Mouse (Mus musculus) limb, embryonic 11.5 days (tissue): Measurements from ENCODE around the gene Nrn1l. TPM values are rescaled to one million over a fixed set of nuclear protein-coding genes. Genes with fewer than 3 reads are reported as not detected.

Source experiments
- polyA plus RNA-seq: library from polyadenylated mRNA; unstranded; fragments of >200 nt; fragmentation: Nextera tagmentation; extraction: Ambion mirVana; gene quantifications from 2 replicates; pipeline ENCODE4 v1.2.1, GENCODE M21; 2014

Gene Nrn1l
- polyA plus RNA-seq, 1 experiment from 2014 or later, result 0.43 TPM

Other genes with a start within 250 kb of the Nrn1l start
- 0.45 and 0.73 TPM in 2 replicates for gene Carmil2, start 207.3 kb upstream of the Nrn1l start, polyA plus RNA-seq
- 68.9 and 71.5 TPM in 2 replicates for gene Acd, start 192.5 kb upstream of the Nrn1l start, polyA plus RNA-seq
- 14.6 TPM in 2 replicates for gene Pard6a, start 192.4 kb upstream of the Nrn1l start, polyA plus RNA-seq
- 0.12 TPM in 1 of 2 replicates, not detected in the other for gene 4933405L10Rik, start 185.9 kb upstream of the Nrn1l start, polyA plus RNA-seq
- gene Enkd1, start 185.4 kb upstream of the Nrn1l start, polyA plus RNA-seq, result 42.3 and 44.3 TPM in 2 replicates
- 22.8 and 25.8 TPM in 2 replicates for gene Gfod2, start 134.9 kb upstream of the Nrn1l start, polyA plus RNA-seq
- 17.0 and 17.3 TPM in 2 replicates for gene Ranbp10, start 66.2 kb upstream of the Nrn1l start, polyA plus RNA-seq
- gene Tsnaxip1, start 65.8 kb upstream of the Nrn1l start, polyA plus RNA-seq, result 0.14 and 0.15 TPM in 2 replicates
- 48.8 and 55.2 TPM in 2 replicates for gene Cenpt, start 40.3 kb upstream of the Nrn1l start, polyA plus RNA-seq
- 73.4 and 77.6 TPM in 2 replicates for gene Thap11, start 38.4 kb upstream of the Nrn1l start, polyA plus RNA-seq
- 327 and 371 TPM in 2 replicates for gene Nutf2, start 33.0 kb upstream of the Nrn1l start, polyA plus RNA-seq
- 44.2 and 51.3 TPM in 2 replicates for gene Edc4, start 12.7 kb upstream of the Nrn1l start, polyA plus RNA-seq
- gene Pskh1, start 6.9 kb downstream of the Nrn1l start, polyA plus RNA-seq, result 27.8 and 28.9 TPM in 2 replicates
- 1.1 and 1.5 TPM in 2 replicates for gene Ctrl, start 40.3 kb downstream of the Nrn1l start, polyA plus RNA-seq
- 24.6 and 28.4 TPM in 2 replicates for gene Psmb10, start 44.9 kb downstream of the Nrn1l start, polyA plus RNA-seq
- gene Lcat, start 49.8 kb downstream of the Nrn1l start, polyA plus RNA-seq, result 1.2 and 1.3 TPM in 2 replicates
- 23.5 and 27.2 TPM in 2 replicates for gene Slc12a4, start 72.5 kb downstream of the Nrn1l start, polyA plus RNA-seq
- gene Dpep3, start 85.9 kb downstream of the Nrn1l start, polyA plus RNA-seq, result not detected in 2 replicates
- gene Dus2, start 97.8 kb downstream of the Nrn1l start, polyA plus RNA-seq, result 18.8 and 21.8 TPM in 2 replicates
- gene Dpep2nb, start 112.4 kb downstream of the Nrn1l start, polyA plus RNA-seq, result not detected in 2 replicates
- gene Ddx28, start 118.3 kb downstream of the Nrn1l start, polyA plus RNA-seq, result 23.1 and 24.9 TPM in 2 replicates
- 6.4 and 6.6 TPM in 2 replicates for gene Nfatc3, start 165.3 kb downstream of the Nrn1l start, polyA plus RNA-seq
- 4.6 and 5.6 TPM in 2 replicates for gene Esrp2, start 243.4 kb downstream of the Nrn1l start, polyA plus RNA-seq